ENCODE assay signal across 23 mouse cellular contexts in genomic region chr9:102327625-102328150, GRCm38 (mm10). TPM values are rescaled to one million over a fixed set of nuclear protein-coding genes. Genes with fewer than 3 reads are reported as not detected.
"Had no signal": no experiment of that assay in that cellular context is flagged by ENCODE, and none has a peak within 500 bp of the region (broad histone marks: within the 10 kb centered on the region; RNA-seq: fewer than 3 reads in every experiment).

No protein-coding gene starts in this region.

- H3K4me3 ChIP-seq: lung, embryonic 15.5 days; megakaryocyte, embryonic 14.5 days; midbrain, embryonic 13.5 days; midbrain, embryonic 15.5 days; neural tube, embryonic 13.5 days; neural tube, embryonic 15.5 days; stomach, embryonic 15.5 days had no signal

- H3K27me3 ChIP-seq: lung, embryonic 15.5 days; megakaryocyte, embryonic 14.5 days; midbrain, embryonic 13.5 days; midbrain, embryonic 15.5 days; neural tube, embryonic 13.5 days; neural tube, embryonic 15.5 days; stomach, embryonic 15.5 days had no signal

- H3K9ac ChIP-seq: liver, postnatal 0 days; lung, embryonic 15.5 days; midbrain, embryonic 13.5 days; midbrain, embryonic 15.5 days; neural tube, embryonic 13.5 days; neural tube, embryonic 15.5 days; stomach, embryonic 15.5 days had no signal

- H3K27ac ChIP-seq: lung, embryonic 15.5 days; macrophage; midbrain, embryonic 13.5 days; midbrain, embryonic 15.5 days; neural tube, embryonic 13.5 days; neural tube, embryonic 15.5 days; stomach, embryonic 15.5 days; stomach, postnatal 0 days had no signal

- H3K36me3 ChIP-seq: lung, embryonic 15.5 days; midbrain, embryonic 13.5 days; midbrain, embryonic 15.5 days; neural tube, embryonic 13.5 days; neural tube, embryonic 15.5 days; stomach, embryonic 15.5 days had no signal

- DNase-seq: liver, postnatal 0 days; lung, adult 2 months; lung, postnatal 14 days; lung, postnatal 36 days; retina, postnatal 1 day; right cerebral cortex, adult 18-20 months; right cerebral cortex, postnatal 25 days; right cerebral cortex, postnatal 4 days; thymus, adult 2 months; thymus, postnatal 25 days had no signal

- H3K4me1 ChIP-seq: lung, embryonic 15.5 days; megakaryocyte, embryonic 14.5 days; midbrain, embryonic 15.5 days; stomach, embryonic 15.5 days had no signal

- H3K9me3 ChIP-seq: lung, embryonic 15.5 days; midbrain, embryonic 15.5 days; neural tube, embryonic 13.5 days; neural tube, embryonic 15.5 days; stomach, embryonic 15.5 days had no signal

- ATAC-seq: liver, postnatal 0 days; lung, postnatal 0 days; midbrain, embryonic 13.5 days; midbrain, embryonic 15.5 days had no signal

- H3K4me2 ChIP-seq: lung, embryonic 15.5 days; midbrain, embryonic 11.5 days; midbrain, embryonic 13.5 days; midbrain, embryonic 15.5 days; neural tube, embryonic 13.5 days; neural tube, embryonic 15.5 days; stomach, embryonic 15.5 days had no signal

RNA-seq across cellular contexts. Expression of gene Ephb1, which starts 26.8 kb away (rescaled TPM):
- total RNA-seq: megakaryocyte progenitor cell, adult 5-6 weeks; monocyte, adult 5-6 weeks had no signal
- polyA plus RNA-seq: macrophage had no signal
